Mouse (Mus musculus): ENCODE measurements around the gene Sipa1l1.

Gene Sipa1l1

DNA sequence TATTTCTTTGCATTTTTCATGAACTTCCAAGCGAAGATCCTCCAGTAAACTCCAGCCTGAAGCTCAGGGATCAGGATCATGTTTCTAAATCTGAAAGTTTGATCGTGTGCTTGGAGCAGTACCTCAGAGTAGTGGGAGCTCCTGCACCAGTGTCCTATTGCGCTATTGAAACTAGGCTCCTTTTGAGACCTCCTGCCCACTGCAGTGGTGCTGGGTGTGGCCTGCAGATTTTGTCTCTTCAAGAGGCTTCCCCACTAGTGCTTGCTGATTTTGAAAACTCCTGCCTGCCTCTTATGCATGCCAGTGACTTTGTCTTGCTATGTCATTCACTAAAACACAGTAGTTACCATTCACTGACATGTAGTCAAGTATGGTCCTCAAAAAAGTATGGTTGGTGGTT is 213.8 kb downstream of the Sipa1l1 start:
- no peak for DNase-seq (ENCODE audit: low spot score)

DNA sequence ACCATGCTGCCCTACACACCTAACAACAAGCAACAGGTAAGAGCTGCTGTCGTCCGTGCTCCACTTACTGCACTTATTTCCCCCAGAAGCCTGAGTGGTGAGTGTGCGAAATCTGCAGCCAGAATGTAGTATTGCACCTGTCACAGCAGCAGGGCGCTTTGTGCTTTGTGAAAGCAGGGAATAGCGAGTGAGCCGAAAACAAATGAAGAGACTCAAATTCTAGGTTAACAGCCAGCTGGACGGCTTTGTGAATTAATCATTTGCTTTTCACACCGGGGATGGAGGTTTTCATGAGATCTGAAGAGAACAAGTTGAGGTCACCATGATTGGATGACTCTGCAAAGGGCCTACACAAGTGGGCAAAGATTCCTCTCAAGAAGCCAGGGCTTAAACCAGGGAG is 215.6 kb downstream of the Sipa1l1 start:
- DNase-seq (ENCODE audit: low spot score) = no peak

DNA sequence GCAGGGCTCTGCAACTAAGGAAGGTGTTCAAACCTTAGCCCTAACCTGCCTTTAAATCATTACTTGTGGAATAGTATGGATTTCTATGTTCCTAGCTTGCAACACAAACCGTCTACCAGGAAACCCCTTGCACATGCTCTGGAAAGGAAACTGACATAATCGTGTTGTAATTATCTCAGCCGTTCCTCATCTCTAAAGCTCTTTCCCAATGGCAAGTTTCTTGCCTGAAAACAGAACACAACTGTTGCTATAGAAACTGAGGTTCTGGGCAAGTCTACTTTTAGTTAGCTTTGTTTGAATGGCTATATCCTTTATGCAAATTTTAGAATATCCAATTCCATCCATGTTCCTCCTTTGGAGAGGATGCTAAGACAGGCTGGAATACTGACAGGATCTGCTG is 217.9 kb downstream of the Sipa1l1 start:
- no peak for DNase-seq (ENCODE audit: low spot score)

DNA sequence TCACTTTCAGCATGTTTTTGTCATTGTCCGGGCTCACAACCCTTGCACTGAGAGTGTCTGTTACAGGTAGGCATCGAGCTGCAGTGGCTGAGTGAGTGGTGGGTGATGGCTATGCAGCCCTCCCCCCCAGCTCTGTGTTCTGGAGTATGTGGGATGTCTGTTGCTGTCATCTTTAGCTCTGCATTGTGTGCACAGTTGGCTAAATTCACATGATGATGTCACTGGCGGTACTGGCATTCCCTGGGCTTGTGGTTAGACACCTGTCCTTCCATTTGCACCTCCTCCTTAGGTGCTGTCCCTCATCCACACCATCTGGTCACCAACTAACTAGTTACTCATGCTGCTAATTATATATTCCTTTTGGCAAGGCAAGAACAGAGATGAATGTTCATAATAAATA is 218.5 kb downstream of the Sipa1l1 start:
- DNase-seq (ENCODE audit: low spot score) = no peak

DNA sequence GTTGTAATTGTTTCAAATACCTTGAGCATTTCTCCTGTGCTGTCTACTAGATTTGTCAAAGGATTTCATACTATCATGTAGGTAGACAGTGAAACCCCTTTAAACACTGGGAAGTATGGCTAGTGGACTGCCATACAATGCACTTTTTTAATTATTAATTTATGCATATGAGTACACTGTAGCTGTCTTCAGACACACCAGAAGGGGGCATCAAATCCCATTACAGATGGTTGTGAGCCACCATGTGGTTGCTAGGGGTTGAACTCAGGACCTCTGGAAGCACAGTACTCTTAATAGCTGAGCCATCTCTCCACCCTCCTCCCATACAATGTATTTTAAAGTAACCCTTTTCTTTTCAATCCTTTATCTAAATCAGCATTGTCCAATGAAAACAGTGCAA is 219.0 kb downstream of the Sipa1l1 start:
- DNase-seq (ENCODE audit: low spot score) = no peak

DNA sequence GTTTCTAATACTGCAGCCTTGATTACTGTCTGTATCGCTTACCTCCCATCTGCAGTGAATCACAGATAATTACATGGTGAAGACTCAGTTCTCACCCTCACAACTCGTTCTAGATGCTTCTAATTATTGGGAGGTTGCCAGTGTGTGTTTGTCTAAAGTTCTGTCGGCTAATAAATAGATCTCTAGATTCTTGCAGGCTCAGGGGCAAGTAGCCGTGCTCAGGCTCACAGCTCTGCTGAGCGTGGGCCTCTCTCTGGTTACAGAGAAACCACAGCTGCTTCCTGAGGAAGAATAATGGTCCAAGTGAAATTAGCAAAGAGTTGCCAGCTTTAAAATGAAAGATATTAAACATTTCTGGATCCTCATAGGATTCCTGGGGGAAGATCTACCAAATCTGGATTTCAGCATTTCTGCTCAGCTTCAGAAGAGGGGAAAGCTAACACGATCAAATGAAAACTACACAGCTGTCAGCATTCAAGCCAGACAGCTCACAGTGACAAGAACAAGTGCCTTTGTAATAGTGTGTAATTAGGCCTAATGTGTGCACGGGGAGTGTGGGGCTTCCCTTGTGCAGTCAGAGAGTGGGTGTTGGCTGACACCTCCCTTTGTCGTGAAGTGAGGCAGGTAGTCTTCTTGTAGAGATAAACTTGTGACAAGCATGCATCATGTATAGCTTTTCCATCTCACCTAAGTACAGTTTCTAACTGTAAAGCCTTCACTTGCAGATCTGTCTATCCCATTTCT is 225.2 kb downstream of the Sipa1l1 start:
- DNase-seq (ENCODE audit: low spot score) = no peak

DNA sequence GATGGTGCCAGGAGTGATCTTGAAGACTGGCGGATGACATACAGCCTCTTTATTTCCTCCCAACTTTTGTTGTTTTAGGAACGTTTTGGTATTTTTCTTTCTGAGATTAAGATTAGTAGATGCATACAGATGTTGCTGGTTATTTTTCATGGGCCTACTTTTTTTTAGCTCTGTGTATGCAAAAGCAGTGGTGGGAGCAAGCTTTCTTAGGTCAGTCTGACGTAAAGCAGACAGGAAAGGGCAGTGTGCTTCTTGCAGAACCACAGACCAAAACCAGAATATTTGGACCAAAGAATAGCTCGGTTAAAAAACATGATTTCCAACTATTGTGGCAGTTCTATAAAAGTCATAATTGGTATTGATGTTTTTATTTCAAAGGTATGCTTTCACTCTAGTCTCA is 226.1 kb downstream of the Sipa1l1 start:
- DNase-seq (ENCODE audit: low spot score) = no peak

DNA sequence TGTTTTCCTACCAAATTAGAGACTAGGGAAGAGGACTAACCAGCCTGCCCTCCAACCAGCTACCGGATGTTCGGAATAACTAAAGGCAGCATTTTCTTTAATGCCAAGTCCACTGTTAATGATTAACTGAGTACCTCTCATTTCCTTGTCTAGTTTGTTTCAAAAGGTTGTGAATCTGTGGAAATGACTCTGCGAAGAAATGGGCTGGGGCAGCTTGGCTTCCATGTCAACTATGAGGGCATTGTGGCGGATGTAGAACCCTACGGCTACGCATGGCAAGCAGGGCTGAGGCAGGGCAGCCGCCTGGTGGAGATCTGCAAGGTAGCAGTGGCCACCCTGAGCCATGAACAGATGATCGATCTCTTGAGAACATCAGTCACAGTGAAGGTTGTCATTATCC is 228.1 kb downstream of the Sipa1l1 start:
- no peak for DNase-seq (ENCODE audit: low spot score)

DNA sequence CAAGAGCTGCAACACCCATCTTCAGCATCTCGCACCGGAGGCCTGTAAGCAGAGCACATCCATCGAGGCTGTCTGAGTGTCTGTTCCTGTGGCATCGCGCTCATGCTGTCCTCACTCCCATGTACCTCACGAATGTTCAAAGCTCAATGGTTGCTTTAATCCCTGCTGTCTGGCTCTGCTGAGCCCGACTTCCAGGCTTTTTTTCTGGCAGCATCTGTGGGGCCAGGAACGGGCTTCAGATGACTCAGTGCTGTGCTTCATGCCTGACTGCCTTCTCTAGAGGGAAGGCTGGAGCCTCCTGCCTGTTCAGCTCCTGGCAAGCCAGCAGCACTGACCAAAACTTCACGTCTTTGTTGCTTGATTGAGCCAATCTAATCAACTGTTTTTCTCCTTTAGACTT is 228.6 kb downstream of the Sipa1l1 start:
- no peak for DNase-seq (ENCODE audit: low spot score)

DNA sequence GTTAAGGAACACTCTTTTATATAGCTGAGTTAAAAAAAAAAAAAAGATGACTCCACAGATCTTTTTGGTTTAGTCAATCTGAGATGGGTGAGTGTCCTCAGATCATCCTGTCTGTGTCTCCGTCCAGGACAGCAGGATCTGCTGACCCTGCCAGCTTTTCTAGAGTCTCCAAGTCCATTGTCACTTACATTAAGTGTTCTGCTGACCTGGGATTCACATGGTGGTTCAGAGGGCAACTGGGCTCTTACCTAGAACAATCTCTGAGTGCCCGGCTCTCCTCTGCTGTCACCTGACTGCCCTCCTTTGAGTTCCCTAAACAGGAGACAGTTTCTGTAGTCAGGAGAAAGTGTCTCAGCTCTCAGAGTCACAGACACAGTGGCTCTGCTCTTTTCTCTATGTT is 229.8 kb downstream of the Sipa1l1 start:
- no peak for DNase-seq (ENCODE audit: low spot score)

DNA sequence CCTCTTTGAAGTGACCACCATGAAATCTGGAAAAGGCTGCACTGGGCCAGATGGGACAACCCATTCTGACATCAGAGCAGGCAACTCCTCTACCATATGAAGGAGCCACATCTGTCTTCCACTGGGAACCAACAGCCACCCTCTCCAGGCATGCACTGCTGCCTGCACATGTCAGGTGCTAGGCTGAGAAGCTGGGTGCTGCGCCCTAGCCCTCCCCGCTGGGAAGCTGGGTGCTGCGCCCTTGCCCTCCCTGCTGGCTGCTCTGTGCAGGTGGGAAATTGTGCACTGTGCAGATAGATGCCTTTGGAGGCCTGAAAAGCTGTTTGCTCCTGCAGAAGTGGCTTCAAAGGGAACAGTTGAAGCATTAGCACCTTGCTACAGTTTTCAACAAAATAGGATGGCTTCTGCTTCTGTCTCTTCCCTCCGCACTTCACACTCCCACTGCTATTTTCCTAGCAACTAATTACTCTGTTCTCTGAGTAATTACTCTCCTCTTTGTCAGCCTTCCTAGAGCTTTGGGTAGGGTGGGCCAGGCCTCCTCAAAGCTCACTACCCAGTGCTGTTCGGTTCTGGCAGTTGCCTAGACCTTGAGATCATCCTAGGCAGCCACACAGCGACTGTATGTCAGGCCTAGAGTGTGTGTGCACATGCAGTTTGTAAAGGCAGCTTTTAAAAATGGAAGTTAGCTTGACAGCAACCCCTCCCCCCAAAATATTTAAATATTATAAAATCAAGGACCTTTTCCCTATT is 231.0 kb downstream of the Sipa1l1 start:
- no peak for DNase-seq (ENCODE audit: low spot score)

DNA sequence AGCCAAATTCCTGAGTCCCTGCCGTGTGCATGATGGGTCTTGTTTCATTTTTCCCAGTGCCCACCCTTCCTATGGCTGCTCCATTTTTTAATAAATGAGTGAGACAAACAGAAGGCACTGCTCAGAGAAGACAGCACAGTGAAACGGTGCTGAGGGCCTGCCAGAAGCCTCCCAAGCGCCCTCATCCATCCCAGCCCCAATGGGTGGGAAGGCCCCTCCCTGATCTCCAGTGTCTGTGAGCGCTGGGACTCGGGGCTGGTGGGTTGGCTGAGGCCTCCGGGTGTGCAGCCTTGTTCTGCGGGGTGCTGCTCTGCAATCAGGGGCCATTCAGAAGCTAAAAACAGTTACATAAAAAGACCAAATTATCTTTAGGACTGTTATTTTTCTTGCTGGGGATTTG is 231.7 kb downstream of the Sipa1l1 start:
- no peak for DNase-seq (ENCODE audit: low spot score)

DNA sequence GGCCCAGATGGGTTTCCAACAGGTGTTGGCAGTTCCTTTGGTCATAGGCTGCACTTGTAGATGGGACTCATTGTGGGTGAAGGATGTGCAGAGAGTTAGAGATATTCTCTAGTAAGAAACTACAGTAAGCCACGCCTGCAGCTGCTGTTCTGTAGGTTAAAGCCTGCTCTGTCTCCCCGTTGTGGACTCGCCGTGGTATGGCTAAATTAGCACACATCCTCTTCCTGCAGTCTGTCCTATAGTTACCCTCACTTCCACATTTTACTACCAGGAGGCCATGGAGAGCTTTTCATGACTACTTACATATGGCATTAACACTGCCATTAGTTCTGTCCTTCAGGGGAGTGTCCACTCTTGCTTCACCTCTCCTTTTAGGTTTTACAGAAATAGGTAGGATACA is 232.3 kb downstream of the Sipa1l1 start:
- DNase-seq (ENCODE audit: low spot score) = no peak

DNA sequence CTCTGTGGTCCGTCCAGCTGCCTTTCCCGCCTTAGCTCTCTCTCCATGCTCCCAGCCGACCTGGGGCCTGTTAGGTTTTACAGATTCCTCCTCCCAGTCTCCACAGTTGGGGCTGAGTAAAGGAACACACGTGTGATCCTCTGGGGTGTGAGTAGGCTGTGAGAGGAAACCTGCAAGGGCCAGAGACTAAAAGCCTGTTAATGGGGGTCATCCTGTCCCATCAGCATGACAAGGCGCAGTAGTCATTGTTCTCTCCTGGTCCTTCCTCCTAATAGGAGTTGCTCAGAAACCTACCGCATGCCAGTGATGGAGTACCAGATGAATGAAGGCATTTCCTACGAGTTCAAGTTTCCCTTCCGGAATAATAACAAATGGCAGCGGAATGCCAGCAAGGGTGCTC is 233.5 kb downstream of the Sipa1l1 start:
- DNase-seq (ENCODE audit: low spot score) = no peak

DNA sequence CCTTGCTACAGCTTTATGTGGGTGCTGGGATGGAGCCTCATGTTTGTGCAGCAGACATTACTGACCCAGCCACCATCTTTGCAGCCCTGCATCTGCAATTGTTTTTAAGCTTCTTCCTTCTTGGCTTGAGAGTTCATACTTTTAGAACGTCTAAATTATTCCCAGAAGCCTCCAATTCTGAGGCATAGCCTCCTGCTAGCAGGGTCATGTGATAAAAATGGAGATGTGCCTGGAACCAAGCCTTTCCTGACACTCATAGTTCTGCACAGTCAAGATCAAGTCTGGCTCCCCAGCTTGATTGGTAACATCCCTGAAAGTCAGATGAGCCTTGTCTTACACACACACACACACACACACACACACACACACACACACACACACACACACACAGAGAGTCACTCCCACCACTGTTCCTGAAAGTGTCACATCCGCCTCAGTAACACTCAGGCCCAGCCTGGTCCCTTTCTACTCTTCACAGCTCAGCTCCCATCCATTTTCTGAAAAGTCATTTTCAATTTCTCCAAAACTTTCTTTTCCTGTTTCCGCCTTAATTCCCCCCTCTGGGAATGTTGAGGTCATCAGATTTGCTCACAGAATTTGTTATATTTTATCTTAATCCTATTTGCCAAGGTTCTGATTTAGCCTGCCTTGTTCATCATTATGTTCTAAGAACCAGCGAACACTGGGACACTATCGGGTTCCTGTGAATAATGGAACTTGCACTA is 238.6 kb downstream of the Sipa1l1 start:
- DNase-seq (ENCODE audit: low spot score) = no peak

DNA sequence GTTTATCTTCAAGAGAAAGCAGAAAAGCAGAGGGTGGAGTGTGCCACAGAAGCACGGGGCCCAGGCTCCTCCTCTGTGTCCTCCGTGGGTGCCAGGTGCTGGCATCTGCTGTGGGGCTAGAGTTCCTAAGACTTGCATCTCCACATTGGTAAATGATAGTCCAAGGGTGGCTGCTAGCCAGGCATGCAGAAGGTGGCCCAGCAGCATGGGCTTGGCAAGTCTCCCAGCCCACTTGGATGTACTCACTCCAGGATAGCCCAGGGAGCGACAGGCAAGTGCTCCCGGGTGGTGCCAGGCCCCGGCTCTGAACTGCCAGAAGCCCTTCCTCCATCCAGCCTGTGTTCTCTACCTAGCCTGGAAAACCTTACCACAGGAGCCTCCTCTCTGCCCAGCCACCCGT is 239.4 kb downstream of the Sipa1l1 start:
- no peak for DNase-seq (ENCODE audit: low spot score)

DNA sequence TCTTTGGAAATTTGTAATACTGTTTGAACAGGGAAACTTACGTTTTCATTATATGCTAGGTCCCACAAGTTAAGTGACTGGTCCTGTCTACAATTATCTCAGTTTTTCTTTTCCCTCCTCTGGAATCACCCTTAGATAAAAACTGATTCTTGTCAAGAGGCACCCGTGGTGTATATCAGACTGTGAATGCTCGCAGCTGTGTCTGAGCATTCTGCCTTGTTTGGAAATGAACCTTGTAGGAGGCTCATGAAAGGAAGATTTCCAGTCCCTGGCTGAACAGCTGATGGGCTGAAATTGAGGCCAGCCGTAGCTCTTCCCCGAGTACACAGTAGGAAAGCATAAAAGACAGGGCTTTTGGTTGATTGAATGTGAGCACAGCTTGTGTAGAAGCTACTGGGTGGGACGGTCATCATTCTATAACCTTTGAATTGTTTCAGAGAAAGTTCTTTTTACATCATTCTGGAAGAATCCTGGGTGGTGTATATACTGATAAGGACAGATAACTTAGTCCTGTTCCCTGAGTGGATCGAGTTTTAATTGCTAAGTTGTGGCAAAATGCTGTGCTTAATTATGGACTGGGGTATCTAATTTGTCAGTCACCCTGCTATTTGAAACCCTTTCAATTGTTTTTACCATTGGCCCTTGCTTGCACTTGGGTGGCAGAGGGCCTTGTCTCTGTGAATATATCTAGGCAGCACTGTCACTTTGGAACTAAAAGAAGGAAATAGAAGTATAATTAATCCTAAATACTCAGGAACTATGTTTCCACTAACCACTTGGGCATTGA is 240.8 kb downstream of the Sipa1l1 start:
- DNase-seq (ENCODE audit: low spot score) = no peak

DNA sequence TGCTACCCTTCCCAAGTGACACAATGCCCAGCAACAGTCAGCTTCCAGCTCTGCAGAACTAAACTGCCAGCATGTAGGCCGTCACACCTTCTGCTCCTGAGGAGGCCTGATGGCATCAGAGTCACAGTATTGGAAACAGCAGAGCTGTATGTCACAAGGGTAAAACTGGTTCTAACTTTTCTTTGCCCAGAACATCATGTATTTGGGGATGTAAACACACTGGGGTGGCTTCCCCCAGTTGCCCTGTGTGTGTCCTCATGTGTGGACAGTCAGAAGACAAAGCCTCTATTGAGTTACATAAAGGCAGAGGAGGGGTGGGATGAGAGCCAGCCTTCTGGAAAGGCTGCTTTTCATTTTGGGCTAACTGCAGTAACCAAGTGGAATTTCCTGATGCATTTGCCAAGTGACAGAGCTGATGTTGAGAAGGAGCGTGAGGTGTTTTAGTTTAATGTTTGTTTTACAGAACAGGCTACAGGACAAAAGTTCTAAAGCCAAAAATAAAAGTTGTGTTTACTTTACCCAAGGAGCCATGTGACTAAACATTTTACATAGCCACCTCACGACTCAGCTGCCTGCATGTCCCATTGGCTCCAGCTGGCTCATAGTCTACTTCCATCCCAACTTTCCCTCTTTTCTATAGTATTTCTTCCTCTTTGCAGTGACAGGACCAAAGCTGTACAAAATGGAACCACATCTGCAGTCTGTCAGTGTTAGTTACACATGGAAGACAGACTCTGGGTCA is 243.3 kb downstream of the Sipa1l1 start:
- DNase-seq (ENCODE audit: low spot score) = no peak

DNA sequence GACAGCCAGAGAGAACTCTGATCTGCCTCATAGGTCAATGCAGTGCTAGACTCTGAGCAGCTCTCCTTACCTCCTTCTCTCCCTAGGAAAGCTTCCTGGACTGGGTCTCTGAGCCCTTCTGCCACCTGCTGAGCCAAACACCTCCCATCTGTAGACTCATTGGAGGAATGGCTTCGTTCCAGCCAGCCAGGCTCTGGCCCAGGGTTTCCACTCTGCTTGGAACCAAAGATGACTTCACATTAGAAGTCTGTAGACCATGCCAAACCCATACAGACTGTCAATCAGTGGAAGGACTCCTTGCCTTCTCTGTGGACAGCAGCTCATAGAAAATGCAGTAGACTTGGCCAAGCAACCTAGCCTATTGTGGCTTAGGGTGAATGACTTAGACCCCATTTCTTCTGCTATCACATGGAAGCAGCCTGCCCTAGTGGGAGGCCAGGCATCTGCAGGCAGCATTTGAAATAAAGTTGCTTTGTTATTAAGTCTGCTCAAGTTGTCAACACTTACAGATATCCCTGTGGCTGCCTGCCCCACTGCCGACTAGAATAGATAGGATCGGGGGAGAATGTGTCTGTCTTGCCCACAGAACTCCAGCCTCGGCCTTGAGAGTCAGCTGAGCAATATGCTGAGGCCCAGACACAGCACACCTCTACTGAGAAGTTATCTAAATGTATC is 246.7 kb downstream of the Sipa1l1 start:
- DNase-seq (ENCODE audit: low spot score) = no peak

DNA sequence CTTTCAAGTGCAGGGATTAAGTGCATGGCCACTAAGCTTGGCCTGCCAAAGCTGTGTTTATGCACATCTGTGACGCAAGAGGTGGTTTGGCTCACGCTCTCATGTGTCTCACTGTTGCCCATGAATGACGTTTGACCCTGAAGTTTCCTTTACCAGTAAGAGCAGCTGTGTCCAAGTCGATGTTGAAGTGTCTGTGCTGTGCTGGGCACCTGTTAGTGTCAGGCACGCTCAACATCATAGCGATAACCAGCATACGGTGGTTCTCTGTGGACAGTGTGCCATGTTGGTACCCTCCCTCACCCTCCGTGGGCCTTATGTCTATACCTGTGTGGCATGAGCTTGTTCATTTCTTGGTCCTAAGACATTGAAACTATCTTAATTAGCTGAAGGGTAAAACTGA is 249.9 kb downstream of the Sipa1l1 start:
- DNase-seq (ENCODE audit: low spot score) = no peak

DNA sequence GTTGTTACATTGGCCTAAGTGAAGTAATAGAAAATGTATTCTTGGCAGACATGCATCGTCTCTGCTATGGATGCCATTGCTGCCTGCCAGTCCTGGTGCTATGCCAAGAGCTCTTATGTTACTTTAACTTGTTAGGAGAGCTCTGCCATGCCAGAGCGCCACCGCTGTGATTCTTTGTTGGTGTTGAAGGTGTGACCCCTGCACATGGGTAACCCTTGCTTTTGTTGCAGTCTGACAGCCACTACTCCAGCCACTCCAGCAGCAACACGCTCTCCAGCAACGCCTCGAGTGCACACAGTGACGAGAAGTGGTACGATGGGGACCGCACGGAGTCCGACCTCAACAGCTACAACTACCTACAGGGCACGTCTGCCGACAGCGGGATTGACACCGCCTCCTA is 255.7 kb downstream of the Sipa1l1 start:
- no peak for DNase-seq (ENCODE audit: low spot score)

All from spleen, adult 12 weeks (tissue).